Mouse (Mus musculus) liver, adult 10 weeks (tissue): ENCODE data around the gene Hk1. TPM values are rescaled to one million over a fixed set of nuclear protein-coding genes. Genes with fewer than 3 reads are reported as not detected.

Experiments
- polyA plus RNA-seq: library from polyadenylated mRNA; stranded (reverse); fragments of 350-450 nt; fragmentation: Illumina TruSeq; extraction: RNeasy Lipid Tissue Mini Kit (QIAGEN cat#74804); gene quantifications from one replicate; pipeline ENCODE4 v1.2.3, GENCODE M21; 2014; ENCODE audit warnings: low read depth, low replicate concordance

Hk1 gene
- polyA plus RNA-seq = 0.29 TPM

DNA sequence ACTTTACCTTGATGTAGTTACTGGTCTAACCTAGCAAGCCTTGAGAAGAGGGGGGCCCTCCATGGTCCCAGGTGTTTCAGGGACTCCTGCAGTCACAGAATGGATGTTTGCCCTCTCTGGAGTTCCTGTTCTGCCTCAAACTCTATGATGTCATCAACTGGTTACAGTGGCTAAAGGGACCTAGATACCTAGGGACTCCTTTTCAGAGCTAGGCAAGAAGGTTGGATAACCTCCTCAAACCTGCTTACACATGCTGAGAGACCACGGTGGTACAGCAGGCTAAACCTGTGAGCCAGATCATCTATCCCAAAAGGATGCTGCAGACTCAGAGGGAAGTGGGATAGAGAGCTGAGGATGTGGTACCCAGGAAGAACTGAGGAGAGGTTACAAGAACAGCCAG, at the start of gene Hk1:
Hk1 (minus strand) TSS at position 101 of the 400 bp plus-strand sequence.

DNA sequence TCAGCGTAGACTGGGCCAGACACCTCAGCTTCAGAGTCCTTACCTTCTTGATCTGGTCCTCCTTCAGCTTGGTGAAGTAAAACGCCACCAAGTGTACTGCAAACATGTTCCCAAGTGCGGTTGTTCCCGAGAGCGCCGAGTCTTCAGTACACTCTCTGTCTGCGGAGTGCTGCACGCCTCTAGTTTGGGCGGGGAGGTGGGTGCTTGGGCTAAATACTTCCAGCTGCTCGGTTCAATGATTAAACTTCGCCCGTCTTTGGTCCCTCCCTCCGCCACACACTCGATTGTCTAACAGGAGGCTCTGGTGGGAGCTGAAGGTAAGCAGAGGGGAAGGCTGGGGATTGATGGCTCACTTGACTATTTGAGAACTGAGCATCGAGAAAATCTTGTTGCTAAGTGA, 42.5 kb upstream of the Hk1 start, which contains the start of gene Hkdc1:
Hkdc1 (minus strand) TSS at position 237 of the 400 bp plus-strand sequence.

DNA sequence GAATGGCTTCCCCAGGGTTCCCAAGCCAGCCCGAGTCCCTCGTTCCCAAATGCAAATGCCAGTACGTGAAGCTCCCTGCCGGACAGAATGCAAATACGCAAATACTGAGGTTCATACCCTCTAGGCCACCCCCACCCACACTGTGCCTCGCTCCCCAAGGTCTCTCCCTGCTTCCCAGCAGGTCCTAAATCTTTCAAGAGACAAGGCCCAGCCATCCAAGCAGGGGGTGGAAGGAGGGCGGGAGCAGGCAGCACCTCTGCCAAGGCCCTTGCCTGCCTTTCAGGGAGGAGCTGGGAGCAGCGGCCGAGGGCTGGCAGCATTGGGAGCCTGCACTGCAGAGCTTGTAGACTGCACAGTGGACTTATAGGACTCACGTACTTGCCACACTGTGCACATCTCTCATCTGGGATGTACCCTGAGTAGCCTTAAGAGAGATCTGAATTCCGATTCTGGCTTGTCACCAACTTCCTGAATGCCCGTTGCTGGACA, 127.7 kb downstream of the Hk1 start, which contains the start of gene Tacr2:
Tacr2 (plus strand) TSS at position 439 of the 489 bp plus-strand sequence.

DNA sequence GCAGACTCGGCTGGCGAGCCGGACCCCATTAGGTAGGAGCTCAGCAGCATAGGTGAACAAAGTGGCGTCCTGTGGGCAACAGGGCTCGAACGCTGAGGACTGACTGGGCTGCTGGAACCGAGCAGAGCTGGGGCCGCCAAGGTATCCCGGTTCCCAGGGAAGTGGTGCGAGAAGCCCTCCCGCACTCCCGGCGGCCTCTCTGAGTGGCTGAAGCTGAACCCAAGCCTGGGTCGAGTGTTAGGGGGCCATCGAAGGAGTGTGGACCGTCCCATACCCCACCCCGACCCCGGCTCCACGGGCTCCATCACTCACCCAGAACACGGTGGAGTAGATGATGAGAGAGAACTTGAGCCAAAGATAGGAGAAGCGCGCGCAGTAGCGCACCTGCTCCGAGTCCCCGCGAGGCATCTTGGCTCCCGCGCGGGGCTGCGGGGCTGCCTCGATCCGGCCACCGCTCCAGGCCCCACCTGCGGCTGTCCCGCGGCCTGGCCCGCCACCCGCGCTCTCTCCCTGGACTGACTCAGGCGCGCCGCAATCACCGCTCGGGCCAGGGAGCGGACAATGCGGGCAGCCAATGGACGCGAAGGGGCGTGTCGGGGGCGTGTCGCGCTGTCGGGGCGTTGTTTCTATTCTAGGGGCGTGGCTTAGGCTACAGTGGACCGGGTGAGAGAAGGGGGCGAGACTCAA, 148.9 kb downstream of the Hk1 start, which contains the start of gene Tspan15:
Tspan15 (minus strand) TSS at position 544 of the 687 bp plus-strand sequence.

Other genes starting within 250 kb of the Hk1 start
- not detected for gene Neurog3, start 246.8 kb downstream of the Hk1 start, polyA plus RNA-seq
- 2.0 TPM for gene Fam241b, start 236.0 kb downstream of the Hk1 start, polyA plus RNA-seq
- 0.90 TPM for gene Tspan15, start 148.7 kb downstream of the Hk1 start, polyA plus RNA-seq
- gene Tacr2, start 127.5 kb downstream of the Hk1 start, polyA plus RNA-seq = not detected
- gene Hkdc1, start 42.6 kb upstream of the Hk1 start, polyA plus RNA-seq = not detected
- gene 4930507D05Rik, start 69.6 kb upstream of the Hk1 start, polyA plus RNA-seq = not detected
- 12.5 TPM for gene Supv3l1, start 69.8 kb upstream of the Hk1 start, polyA plus RNA-seq
- gene Vps26a, start 106.9 kb upstream of the Hk1 start, polyA plus RNA-seq = 66.7 TPM
- gene Srgn, start 147.5 kb upstream of the Hk1 start, polyA plus RNA-seq = 46.4 TPM
- gene Kif1bp, start 198.5 kb upstream of the Hk1 start, polyA plus RNA-seq = 10.3 TPM
- gene Ddx21, start 222.4 kb upstream of the Hk1 start, polyA plus RNA-seq = 23.0 TPM